Mouse (Mus musculus) ovary, postnatal 10 days (tissue): Measurements from ENCODE around the gene Atp6v0a1.

Experiments
- DNase-seq: peaks from one replicate; pipeline ENCODE4 v3.0.0; 2022; ENCODE audit warnings: low spot score

Atp6v0a1 gene

DNA sequence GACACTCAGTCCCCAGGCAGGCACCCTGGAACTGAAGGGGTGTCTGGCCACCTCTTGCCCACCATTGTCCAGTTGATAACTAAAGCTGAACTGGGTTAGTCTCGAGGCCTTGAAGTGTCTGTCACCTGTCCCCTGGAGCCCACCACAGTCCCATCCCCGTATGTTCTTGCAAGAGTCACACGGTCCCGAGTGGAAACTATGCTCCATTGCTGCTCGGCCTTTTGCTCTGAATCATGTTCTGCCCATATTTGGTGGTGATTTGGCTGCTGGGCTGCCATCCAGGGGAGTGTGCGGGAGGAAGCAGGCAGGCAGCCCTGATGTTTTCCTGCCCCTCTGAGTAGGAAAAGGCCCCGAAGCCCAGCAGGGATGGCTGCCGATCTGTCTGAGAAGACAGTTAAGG lies 50.9 kb downstream of the Atp6v0a1 start:
- no peak for DNase-seq

DNA sequence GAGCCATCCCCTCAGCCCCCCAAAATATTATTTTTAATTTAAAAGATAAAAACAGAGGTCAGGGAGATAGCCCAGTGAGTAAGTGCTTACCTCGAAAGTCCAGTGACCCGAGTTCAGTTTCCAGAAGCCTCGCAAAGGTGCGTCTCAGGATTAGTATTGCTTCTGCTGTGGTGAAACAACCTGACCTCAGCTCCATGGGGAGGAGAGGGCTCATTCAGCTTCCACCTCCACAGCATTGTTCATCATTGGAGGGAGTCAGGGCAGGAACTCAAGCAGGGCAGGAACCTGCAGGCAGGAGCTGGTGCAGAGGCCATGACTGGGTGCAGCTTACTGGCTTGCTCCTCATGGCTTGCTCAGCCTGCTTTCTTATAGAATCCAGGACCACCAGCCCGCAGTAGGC lies 51.8 kb downstream of the Atp6v0a1 start:
- no peak for DNase-seq

DNA sequence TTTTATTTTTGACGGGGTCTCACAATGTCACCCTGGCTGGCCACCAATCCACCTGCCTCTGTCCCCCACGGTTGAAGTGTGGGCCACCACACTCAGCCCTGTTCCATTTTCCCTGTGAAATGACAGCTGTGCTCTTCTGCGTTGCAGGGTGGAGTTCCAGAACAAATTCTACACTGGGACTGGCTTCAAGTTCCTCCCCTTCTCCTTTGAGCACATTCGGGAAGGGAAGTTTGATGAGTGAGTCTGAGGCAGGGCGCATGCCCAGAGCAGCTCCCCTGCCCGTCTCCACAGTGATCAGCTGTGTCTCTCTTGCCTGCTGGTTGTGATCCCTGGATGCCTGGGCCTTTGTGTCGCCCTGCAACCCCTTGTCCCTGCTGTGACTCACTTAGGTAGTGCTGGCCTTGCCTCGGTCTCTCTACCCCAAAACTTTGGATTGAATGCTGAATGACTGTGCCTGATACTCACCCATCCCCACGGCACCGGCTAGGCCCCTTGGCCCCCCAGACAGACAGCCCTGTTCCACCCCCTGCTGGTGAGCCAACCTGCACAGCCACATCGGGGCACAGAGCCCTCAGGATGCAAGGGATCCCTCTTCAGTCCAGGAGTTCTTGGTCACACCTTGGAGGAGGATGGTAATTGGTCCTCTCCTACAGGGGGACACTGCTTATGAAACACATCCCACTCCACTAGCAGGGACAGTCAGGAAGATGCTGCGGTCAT lies 53.1 kb downstream of the Atp6v0a1 start:
- no peak for DNase-seq

DNA sequence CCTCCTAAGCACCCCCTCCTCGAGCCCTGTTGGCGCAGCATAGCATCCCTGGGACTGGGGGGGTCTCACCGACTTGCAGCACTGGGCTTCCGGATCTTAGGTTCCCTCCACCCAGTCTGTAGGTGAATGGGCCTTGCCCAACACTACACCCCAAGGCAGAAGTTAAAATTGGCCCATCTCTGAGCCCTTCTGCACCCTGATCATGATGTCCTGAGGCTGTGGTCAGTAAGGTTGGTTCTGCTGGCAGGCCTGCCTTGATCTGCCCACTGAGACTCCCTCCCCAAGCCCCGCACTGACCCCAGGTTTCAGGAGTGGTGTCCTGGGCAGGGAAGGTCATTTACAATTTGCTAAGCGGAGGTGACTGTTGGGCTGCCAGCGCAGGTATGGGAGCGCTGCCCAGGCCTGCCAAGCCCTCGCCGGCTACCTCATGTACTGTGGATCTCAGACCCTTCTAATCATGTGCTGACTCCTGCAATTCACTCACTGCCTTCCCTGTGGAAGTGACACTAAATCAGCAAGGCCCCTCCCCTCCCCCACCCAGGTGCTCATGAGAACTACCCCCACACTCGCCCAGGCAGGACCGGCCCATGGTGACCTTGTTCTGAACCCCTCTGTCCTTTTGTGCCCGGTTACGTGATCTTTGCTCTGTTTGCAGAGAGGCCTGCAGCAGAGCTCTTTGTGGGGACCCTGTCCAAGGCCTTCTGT lies 53.9 kb downstream of the Atp6v0a1 start:
- DNase-seq = no peak

DNA sequence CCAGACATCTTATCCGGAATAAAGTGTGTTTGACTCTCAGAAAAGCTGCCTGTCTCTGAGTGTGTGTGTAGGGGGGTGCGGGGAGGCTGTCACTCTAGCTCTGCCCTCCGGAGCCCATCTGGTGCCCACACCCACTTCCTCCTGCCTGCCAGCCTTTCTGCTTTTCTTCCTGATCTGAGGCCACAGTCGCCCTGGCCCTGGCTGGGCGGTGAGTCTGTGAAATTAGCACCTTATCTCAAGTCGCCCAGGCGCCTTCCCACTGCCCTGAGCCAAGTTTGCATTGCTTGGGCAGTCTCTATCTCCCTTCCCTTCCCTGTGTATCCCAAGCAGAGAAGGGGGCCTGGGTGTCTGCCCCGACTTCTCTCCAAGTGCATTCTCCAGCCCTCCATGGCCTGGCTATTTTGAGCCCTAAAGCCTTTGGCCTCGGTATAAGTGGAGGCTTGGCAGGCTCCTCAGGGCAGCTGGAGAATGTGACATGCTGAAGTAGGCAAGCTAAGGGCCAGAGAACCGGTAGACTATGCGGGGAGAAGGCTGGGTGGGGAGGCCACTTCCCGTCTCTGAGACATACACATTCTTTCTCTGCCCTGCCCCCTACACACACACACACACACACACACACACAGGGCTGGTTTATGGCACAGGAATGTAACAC lies 54.5 kb downstream of the Atp6v0a1 start:
- no peak for DNase-seq

DNA sequence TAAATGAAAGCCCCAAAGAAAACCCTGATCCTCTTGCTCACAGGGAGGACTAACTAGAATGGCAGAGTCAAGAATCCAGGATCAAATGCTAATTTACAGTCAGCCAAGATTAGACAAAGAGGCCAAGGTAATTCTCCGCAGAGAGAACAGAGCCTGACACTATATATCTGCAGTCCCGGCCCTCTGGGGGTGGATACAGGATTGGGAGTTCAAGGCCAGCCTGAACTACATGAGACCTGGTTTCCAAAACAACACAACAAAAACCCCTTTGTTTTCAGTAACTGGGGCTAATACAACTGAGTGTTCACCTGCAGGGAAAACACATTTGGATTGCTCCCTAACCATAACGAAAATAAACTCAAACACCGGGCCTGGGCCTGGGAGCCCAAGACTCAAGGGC lies 55.2 kb downstream of the Atp6v0a1 start:
- DNase-seq = no peak

DNA sequence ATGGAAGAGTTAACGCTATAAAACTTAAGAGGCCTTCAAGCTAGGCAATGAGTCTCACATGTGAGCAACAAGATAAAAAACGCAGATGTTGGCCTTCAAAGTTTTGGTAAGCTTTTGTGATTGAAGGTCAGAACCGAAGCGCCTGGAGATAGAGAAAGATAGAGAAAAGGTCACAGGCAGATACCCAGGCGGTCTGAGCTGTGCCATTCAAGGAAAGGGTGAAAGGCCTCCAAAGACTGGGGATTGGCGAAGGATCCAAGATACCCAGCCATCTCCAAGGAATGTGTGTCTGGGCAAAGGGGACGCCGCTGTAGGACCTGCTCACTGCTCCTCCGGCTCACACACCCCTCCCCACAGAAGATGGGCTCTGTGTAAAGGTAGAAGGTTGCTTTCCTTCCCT lies 55.8 kb downstream of the Atp6v0a1 start:
- no peak for DNase-seq

DNA sequence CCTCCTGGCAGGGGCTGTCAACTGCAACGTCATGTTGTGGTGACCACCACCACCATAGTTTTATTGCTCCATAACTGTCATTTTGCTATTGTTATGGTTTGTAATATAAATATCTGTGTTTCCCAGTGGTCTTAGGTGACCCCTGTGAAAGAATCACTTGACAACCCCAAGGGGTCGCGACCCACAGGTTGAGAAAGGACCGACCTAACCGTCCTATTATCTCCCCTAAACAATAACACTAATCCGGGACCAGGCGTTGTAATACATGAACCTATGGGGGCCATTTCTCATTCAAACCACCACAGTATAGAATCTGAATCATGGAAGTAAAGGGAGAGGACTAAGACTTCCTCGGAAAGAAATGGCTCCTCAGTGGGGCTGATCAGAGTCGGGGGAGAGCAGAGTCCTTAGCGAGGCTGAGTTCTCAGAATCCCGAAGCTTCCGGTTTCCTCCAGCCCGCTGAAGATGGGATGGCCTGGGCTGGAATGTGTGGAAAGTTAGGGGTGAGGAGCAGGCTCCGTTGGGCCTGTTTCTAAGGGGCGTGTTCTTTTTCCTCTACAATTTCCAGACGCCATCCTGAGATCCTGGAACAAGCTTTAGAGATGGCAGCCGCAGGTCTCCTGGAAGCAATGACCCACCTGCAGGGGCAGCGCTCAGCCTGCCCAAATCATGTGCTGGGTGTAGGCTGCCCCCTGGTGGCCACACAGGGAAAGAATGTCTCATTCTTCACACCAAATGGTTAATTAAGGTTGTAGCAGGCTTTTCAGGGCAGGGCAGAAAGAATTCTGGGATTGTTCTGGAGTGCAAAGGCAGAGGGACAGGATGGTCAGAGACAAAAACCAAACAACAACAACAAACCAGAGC lies 57.5 kb downstream of the Atp6v0a1 start:
- peak; percentile 83 for DNase-seq

DNA sequence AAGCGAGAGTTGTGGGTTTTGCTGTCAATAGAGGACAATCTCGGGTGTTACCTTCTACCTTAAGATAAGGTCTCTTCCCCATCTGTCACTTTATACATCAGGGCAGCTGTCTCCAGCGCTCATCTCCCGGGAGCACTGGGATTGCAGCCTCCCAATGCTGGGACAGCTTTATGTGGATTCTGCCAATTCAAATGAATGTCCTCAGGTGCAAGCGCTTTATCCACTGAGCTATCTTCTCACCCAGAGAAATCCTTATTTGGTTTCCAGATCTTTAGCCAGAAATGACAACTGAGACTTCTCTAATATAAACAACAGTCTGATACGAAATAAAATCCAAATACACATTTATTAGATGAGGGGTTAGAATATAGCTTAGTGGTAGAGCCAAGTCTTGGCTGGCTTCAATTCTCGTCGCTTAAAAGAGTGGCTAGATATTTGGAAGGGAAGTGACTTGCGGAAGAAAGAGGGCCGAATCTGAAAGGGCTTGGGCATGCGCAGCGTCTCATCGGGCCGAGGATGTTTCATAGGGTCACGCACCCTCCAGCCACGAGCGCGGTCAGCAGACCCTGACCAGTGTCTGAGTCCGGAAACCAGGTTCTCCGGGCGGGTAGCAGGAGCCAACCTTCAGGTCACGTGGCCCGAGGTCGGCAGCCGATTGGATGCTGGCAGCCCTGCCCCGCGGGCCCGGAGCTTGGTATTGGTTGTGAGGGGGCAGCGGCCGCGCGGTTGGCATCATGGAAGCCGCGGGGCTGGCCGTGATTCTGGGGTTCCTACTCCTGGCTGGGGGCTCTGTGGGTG lies 60.3 kb downstream of the Atp6v0a1 start, which contains the start of gene Naglu:
TSS of gene Naglu (plus strand) at position 622 of the 798 bp plus-strand sequence.
- DNase-seq = peak; percentile 93

DNA sequence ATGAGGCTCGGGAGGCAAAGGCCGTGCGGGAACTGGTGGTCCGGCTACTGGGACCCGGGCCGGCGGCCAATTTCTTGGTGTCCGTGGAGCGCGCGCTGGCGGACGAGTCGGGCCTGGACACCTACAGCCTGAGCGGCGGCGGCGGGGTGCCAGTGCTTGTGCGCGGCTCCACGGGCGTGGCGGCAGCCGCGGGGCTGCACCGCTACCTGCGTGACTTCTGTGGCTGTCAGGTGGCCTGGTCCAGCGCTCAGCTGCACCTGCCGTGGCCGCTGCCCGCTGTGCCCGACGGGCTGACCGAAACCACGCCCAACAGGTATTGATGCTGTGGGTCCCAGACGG lies 60.9 kb downstream of the Atp6v0a1 start:
- DNase-seq = no peak

DNA sequence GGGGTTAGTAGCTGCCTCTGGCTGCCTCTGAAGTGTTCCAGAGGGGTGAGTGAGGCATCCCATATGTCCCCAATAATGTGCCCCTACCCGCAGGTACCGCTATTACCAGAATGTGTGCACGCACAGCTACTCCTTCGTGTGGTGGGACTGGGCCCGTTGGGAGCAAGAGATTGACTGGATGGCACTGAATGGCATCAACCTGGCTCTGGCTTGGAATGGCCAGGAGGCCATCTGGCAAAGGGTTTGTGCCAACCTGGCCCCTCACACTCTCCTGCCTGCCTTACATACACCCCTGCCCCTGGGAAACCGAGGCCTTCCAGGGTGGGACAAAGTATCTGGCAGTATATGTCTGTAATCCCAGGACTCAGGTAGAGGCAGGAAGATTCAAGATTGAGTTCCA lies 61.7 kb downstream of the Atp6v0a1 start:
- no peak for DNase-seq

DNA sequence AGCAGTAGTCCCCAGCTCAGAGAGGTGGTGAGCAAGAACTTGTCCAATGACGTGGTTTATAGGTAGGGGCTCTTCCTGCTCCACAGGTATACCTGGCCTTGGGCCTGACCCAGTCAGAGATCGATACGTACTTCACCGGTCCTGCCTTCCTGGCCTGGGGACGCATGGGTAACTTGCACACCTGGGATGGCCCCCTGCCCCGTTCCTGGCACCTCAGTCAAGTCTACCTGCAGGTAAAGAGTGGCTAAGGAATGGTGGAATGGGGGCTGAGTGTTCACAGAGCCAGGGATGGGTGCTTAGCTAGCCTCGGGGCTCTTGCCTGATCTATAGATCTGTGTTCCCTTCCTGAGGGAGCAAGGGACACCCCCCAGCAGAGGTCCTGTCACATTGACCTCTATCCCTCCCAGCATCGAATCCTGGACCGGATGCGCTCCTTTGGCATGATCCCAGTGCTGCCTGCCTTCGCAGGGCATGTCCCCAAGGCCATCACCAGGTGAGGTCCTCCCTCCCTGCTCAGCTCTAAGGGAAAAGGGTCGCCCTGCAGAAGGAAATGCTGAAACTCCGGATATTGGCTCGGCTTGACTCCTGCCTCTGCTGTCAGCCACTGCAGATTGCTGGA lies 62.7 kb downstream of the Atp6v0a1 start:
- no peak for DNase-seq

DNA sequence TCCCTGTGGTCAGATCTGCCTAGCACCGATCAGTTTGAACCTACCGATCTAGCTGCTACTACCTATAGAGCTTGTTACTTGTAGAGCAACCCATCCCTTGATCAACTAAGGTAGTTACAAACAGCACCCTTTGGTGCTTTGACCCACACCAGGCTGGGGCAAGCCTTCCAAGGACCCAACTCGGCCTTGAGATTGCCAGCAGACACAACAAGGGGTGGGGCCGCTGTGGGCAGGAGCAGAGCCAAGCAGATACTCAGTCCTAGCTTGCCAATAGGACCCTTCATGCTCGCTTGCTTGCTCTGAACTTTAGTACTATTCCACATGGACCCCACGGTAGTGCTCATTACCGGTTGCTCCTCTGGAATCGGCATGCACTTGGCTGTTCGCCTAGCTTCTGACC lies 68.9 kb downstream of the Atp6v0a1 start, which contains the start of gene Hsd17b1:
TSS of gene Hsd17b1 (plus strand) at position 291 of the 400 bp plus-strand sequence.
- no peak for DNase-seq

DNA sequence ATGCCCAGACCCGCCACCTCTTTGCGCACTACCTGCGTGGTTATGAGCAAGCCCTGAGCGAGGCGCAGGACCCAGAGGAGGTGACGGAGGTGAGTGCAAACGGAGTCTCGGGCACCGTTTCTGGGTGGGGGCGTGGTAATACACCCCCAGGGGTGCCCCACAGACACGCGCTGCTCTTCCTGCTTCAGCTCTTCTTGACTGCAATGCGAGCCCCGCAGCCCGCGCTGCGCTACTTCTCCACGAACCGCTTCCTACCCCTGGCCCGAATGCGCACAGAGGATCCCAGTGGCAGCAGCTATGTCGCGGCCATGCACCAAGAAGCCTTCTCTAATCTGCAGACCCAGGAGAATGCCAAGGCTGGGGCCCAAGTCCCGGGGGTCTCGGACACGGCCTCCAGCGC lies 70.5 kb downstream of the Atp6v0a1 start:
- no peak for DNase-seq

DNA sequence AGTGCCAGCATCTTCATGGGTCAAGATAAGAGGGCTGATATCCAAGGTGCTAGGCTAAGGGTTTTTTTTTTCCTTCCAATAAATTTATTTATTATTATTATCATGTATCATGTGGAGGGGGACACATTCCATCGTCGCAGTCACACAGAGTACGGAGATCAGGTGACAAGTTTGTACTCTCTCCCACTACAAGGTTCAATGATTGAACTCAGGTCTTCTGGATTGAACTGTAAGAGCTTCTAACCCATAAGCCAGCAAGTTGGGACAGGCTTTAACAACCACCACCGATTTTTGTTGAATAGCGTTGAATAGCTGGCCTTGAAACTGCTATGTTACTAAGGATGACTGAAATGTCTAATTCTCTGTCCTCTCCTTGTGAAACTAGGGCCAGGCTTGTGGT lies 71.2 kb downstream of the Atp6v0a1 start:
- DNase-seq = no peak

DNA sequence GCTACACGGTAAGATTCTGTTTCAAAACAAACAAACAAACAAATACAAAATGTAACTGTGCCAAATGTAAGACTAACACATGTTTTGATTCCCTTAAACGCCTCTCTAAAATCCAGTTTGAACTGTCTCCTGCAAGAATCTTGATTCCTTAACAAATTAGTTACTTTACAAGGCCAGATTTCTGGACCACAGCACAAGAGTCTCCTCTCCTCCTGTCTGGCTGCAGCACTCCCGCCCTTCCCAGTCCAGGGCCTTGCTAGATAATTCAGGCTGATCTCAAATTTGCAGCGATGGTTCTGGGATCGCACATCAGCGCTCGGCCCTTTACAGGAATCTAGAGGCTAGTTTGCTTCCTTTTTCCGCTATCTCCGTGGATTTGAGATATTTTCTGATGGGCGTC lies 72.4 kb downstream of the Atp6v0a1 start:
- no peak for DNase-seq

DNA sequence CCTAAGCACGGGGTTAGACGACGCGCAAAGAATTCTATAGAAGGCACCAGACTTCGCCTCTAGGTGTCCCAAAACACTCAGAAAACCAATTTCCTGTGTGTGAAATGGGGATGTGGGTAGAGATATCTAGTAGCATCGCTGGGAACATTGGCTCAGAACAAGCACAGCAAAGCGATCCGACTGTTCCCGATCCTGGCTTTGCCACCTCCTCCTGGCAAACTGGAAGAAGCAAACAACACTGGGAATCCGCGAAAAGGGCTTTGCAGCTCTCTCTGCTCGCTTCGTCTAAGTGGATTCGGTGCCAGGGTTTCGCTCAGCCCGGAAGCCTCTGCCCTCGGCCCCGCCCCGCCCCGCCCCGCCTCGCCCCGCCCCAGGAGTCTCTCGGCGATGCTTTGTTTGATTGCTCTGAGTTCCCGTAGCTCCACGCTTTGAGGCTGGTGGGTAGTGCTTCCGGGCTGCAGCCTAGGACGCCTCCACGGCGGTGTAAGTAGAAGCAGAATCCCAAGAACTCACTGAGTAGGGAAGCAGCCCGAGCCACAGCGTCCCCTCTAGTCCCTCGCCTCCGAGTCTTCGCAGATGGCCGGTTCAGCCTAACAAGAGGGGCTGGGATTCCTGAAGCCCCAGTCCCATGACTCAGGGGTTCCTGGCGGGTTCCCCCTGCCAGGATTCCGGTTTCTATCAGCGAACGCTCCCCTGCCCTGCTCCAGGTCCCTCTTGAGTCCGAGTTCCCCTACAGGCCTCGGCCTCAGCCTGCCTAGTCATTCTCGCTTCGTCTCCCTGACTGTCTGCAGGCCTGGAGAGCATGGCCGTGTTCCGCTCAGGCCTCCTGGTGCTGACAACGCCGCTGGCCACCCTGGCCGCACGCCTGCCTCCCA lies 73.2 kb downstream of the Atp6v0a1 start, which contains the start of gene Coasy:
TSS of gene Coasy (plus strand) at position 358 of the 875 bp plus-strand sequence.
- peak; percentile 53 for DNase-seq

DNA sequence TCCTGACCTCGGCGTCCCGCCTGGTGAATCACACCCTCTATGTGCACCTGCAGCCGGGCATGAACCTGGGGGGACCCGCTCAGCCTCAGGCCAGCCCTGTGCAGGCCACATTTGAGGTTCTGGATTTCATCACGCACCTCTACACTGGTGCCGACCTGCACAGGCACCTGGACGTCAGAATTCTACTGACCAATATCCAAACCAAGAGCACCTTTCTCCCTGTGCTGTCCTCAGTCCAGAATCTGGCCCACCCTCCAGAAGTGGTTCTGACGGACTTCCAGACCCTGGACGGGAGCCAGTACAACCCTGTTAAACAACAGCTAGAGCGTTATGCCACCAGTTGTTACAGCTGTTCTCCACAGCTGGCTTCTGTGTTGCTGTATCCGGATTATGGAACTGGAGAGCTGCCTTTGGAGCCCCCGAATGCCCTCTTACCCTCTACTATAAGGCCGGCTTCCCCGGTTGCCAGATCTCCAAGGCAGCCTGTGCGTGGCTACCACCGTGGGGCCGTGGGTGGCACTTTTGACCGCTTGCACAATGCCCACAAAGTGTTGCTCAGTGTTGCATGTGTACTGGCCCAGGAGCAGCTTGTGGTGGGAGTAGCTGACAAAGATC lies 73.9 kb downstream of the Atp6v0a1 start:
- DNase-seq = no peak

DNA sequence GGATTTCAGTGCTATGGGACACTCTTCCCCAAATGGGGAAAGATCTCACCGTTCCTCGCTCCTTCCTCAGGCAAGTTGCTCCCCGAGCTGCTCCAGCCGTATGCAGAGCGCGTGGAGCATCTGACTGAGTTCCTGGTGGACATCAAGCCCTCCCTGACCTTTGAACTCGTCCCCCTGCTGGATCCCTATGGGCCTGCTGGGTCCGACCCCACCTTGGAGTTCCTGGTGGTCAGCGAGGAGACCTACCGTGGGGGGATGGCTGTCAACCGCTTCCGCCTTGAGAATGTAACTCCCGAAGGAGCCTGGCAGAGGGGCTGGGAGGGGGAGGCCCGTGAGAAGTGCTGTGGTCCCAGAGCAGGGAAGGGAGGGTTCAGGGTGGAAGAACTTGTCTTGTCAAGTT lies 75.0 kb downstream of the Atp6v0a1 start:
- DNase-seq = no peak
